Mouse (Mus musculus): Measurements from ENCODE around the gene Asna1.

- TF ChIP-seq CTCF (conservative IDR thresholded peaks at IDR 0.05; ENCODE audit: low read length) (no peak), NANOG (IDR thresholded peaks at IDR 0.05; ENCODE audit: borderline replicate concordance, low read length) (no peak), POU5F1 (IDR thresholded peaks at IDR 0.05; ENCODE audit: borderline replicate concordance, low read length) (no peak)
These were observed 49.1 kb upstream of the Asna1 start for GRCm38 (mm10) chr8:85074167-85074566.
